Mouse (Mus musculus): ENCODE data around the gene Lrrc7. TPM values are rescaled to one million over a fixed set of nuclear protein-coding genes. Genes with fewer than 3 reads are reported as not detected.

Lrrc7 gene
- polyA plus RNA-seq, 1 experiment from 2014 or later: 0.07 TPM

- WGBS (ENCODE audit: insufficient replicate concordance): 60% methylated on average over 4 of the region's 4 CpGs
- no peak overlapping the region for H3K4me3 ChIP-seq
- H3K4me2 ChIP-seq: no peak overlapping the region
- H3K36me3 ChIP-seq: no peaks in the 10 kb centered on the region
- ATAC-seq: no peak
- H3K27me3 ChIP-seq (replicated peaks): no peaks in the 10 kb centered on the region
- no peaks in the 10 kb centered on the region for H3K9me3 ChIP-seq (replicated peaks)
- H3K27ac ChIP-seq: no peak overlapping the region
- H3K9ac ChIP-seq: no peak overlapping the region
- no peaks in the 10 kb centered on the region for H3K4me1 ChIP-seq
These were observed 205.8 kb downstream of the Lrrc7 start for GRCm38 (mm10) chr3:158356194-158356593.

- ATAC-seq: no peak
- H3K4me1 ChIP-seq: no peaks in the 10 kb centered on the region
- H3K9ac ChIP-seq: no peak overlapping the region
These were observed 221.2 kb downstream of the Lrrc7 start for GRCm38 (mm10) chr3:158340808-158341207.

GRCm38 (mm10) chr3:158330085-158330484 lies 231.9 kb downstream of the Lrrc7 start:
- Histone ChIP-seq H3K27ac (no peak overlapping the region), H3K9me3 (replicated peaks) (no peaks in the 10 kb centered on the region), H3K4me2 (no peak overlapping the region), H3K27me3 (replicated peaks) (no peaks in the 10 kb centered on the region), H3K4me1 (no peaks in the 10 kb centered on the region), H3K4me3 (no peak overlapping the region), H3K9ac (no peak overlapping the region), H3K36me3 (no peaks in the 10 kb centered on the region)
- ATAC-seq: no peak

More at GRCm38 (mm10) chr3:158340808-158341207, 221.2 kb downstream of the Lrrc7 start:
- no peaks in the 10 kb centered on the region for H3K27me3 ChIP-seq (replicated peaks)
- no peak overlapping the region for H3K4me2 ChIP-seq
- no peak overlapping the region for H3K27ac ChIP-seq
- H3K9me3 ChIP-seq (replicated peaks): no peaks in the 10 kb centered on the region
- H3K4me3 ChIP-seq: no peak overlapping the region
- H3K36me3 ChIP-seq: no peaks in the 10 kb centered on the region

GRCm38 (mm10) chr3:158310391-158310790 lies 251.6 kb downstream of the Lrrc7 start:
- no peak overlapping the region for H3K9ac ChIP-seq
- H3K4me1 ChIP-seq: no peaks in the 10 kb centered on the region
- no peaks in the 10 kb centered on the region for H3K27me3 ChIP-seq (replicated peaks)
- WGBS (ENCODE audit: insufficient replicate concordance): 51% methylated on average over 2 of the region's 2 CpGs
- no peak overlapping the region for H3K4me3 ChIP-seq
- H3K9me3 ChIP-seq (replicated peaks): no peaks in the 10 kb centered on the region
- no peak overlapping the region for H3K27ac ChIP-seq
- H3K4me2 ChIP-seq: no peak overlapping the region
- H3K36me3 ChIP-seq: no peaks in the 10 kb centered on the region
- no peak for ATAC-seq

- Histone ChIP-seq H3K27ac (no peak overlapping the region), H3K36me3 (no peaks in the 10 kb centered on the region), H3K9me3 (replicated peaks) (no peaks in the 10 kb centered on the region), H3K4me3 (no peak overlapping the region), H3K9ac (no peak overlapping the region), H3K27me3 (replicated peaks) (no peaks in the 10 kb centered on the region), H3K4me2 (no peak overlapping the region), H3K4me1 (no peaks in the 10 kb centered on the region)
- ATAC-seq: no peak
These were observed 254.6 kb downstream of the Lrrc7 start for GRCm38 (mm10) chr3:158307415-158307814.

- Histone ChIP-seq H3K36me3 (no peaks in the 10 kb centered on the region), H3K27me3 (replicated peaks) (no peaks in the 10 kb centered on the region), H3K9me3 (replicated peaks) (no peaks in the 10 kb centered on the region), H3K4me2 (no peak overlapping the region), H3K27ac (no peak overlapping the region), H3K9ac (no peak overlapping the region), H3K4me1 (no peaks in the 10 kb centered on the region), H3K4me3 (no peak overlapping the region)
- ATAC-seq: no peak
- WGBS (ENCODE audit: insufficient replicate concordance): 64% methylated on average over 3 of the region's 3 CpGs
These were observed 263.3 kb downstream of the Lrrc7 start for GRCm38 (mm10) chr3:158298732-158299131.

- ATAC-seq: no peak
These were observed 267.0 kb downstream of the Lrrc7 start for GRCm38 (mm10) chr3:158295041-158295440.

GRCm38 (mm10) chr3:158284431-158284830 lies 277.6 kb downstream of the Lrrc7 start:
- H3K36me3 ChIP-seq: no peaks in the 10 kb centered on the region

More at GRCm38 (mm10) chr3:158295041-158295440, 267.0 kb downstream of the Lrrc7 start:
- Histone ChIP-seq H3K27ac (no peak overlapping the region), H3K4me3 (no peak overlapping the region), H3K27me3 (replicated peaks) (no peaks in the 10 kb centered on the region), H3K4me2 (no peak overlapping the region), H3K36me3 (no peaks in the 10 kb centered on the region), H3K9ac (no peak overlapping the region), H3K4me1 (no peaks in the 10 kb centered on the region), H3K9me3 (replicated peaks) (no peaks in the 10 kb centered on the region)
- WGBS (ENCODE audit: insufficient replicate concordance): 66% methylated on average over 5 of the region's 5 CpGs

GRCm38 (mm10) chr3:158278631-158279030 lies 283.4 kb downstream of the Lrrc7 start:
- H3K9ac ChIP-seq: no peak overlapping the region
- ATAC-seq: no peak
- no peak overlapping the region for H3K4me2 ChIP-seq
- no peaks in the 10 kb centered on the region for H3K9me3 ChIP-seq (replicated peaks)
- H3K36me3 ChIP-seq: no peaks in the 10 kb centered on the region
- H3K27me3 ChIP-seq (replicated peaks): no peaks in the 10 kb centered on the region
- WGBS (ENCODE audit: insufficient replicate concordance): 46% methylated on average over 2 of the region's 2 CpGs
- no peaks in the 10 kb centered on the region for H3K4me1 ChIP-seq
- H3K4me3 ChIP-seq: no peak overlapping the region
- no peak overlapping the region for H3K27ac ChIP-seq

More at GRCm38 (mm10) chr3:158284431-158284830, 277.6 kb downstream of the Lrrc7 start:
- Histone ChIP-seq H3K4me2 (no peak overlapping the region), H3K4me1 (no peaks in the 10 kb centered on the region), H3K9me3 (replicated peaks) (no peaks in the 10 kb centered on the region), H3K27me3 (replicated peaks) (no peaks in the 10 kb centered on the region), H3K27ac (no peak overlapping the region), H3K4me3 (no peak overlapping the region), H3K9ac (no peak overlapping the region)
- ATAC-seq: no peak
- 41% methylated on average over 1 of the region's 1 CpGs for WGBS (ENCODE audit: insufficient replicate concordance)

- Histone ChIP-seq H3K36me3 (no peaks in the 10 kb centered on the region), H3K9me3 (replicated peaks) (no peaks in the 10 kb centered on the region), H3K27me3 (replicated peaks) (no peaks in the 10 kb centered on the region), H3K4me3 (no peak overlapping the region), H3K27ac (no peak overlapping the region), H3K4me2 (no peak overlapping the region), H3K9ac (no peak overlapping the region), H3K4me1 (no peaks in the 10 kb centered on the region)
- WGBS (ENCODE audit: insufficient replicate concordance): 65% methylated on average over 1 of the region's 1 CpGs
- ATAC-seq: no peak
These were observed 289.3 kb downstream of the Lrrc7 start for GRCm38 (mm10) chr3:158272700-158273099.

GRCm38 (mm10) chr3:158270887-158271286 lies 291.1 kb downstream of the Lrrc7 start:
- H3K27me3 ChIP-seq (replicated peaks): no peaks in the 10 kb centered on the region
- no peak overlapping the region for H3K4me3 ChIP-seq
- no peak for ATAC-seq
- H3K27ac ChIP-seq: no peak overlapping the region
- no peaks in the 10 kb centered on the region for H3K9me3 ChIP-seq (replicated peaks)
- H3K4me2 ChIP-seq: no peak overlapping the region
- no peaks in the 10 kb centered on the region for H3K4me1 ChIP-seq
- H3K9ac ChIP-seq: no peak overlapping the region
- no peaks in the 10 kb centered on the region for H3K36me3 ChIP-seq
- 48% methylated on average over 1 of the region's 1 CpGs for WGBS (ENCODE audit: insufficient replicate concordance)

GRCm38 (mm10) chr3:158252576-158252975 lies 309.4 kb downstream of the Lrrc7 start:
- Histone ChIP-seq H3K27ac (no peak overlapping the region), H3K4me2 (no peak overlapping the region), H3K36me3 (no peaks in the 10 kb centered on the region), H3K9ac (no peak overlapping the region), H3K27me3 (replicated peaks) (no peaks in the 10 kb centered on the region), H3K4me3 (no peak overlapping the region), H3K9me3 (replicated peaks) (no peaks in the 10 kb centered on the region), H3K4me1 (no peaks in the 10 kb centered on the region)
- ATAC-seq: no peak

GRCm38 (mm10) chr3:158247672-158248071 lies 314.3 kb downstream of the Lrrc7 start:
- no peak overlapping the region for H3K4me2 ChIP-seq
- H3K27me3 ChIP-seq (replicated peaks): no peaks in the 10 kb centered on the region
- no peaks in the 10 kb centered on the region for H3K4me1 ChIP-seq
- no peaks in the 10 kb centered on the region for H3K36me3 ChIP-seq
- no peak overlapping the region for H3K4me3 ChIP-seq
- no peak overlapping the region for H3K27ac ChIP-seq
- ATAC-seq: no peak
- H3K9ac ChIP-seq: no peak overlapping the region
- 50% methylated on average over 1 of the region's 1 CpGs for WGBS (ENCODE audit: insufficient replicate concordance)
- H3K9me3 ChIP-seq (replicated peaks): no peaks in the 10 kb centered on the region
